Mouse (Mus musculus): ENCODE measurements around the gene Abhd14b.

The Abhd14b gene

GRCm38 (mm10) chr9:106429221-106430014 lies 17.8 kb upstream of the Abhd14b start, which contains the start of gene Rpl29:
Gene Rpl29, plus strand, starts transcription at chr9:106429454.
- peak; percentile 96 for DNase-seq (ENCODE audit: low read depth, low spot score)

- DNase-seq (ENCODE audit: low read depth, low spot score) = no peak
These were observed 17.3 kb upstream of the Abhd14b start for GRCm38 (mm10) chr9:106430015-106430264.

- DNase-seq (ENCODE audit: low read depth, low spot score) = no peak
These were observed 13.9 kb upstream of the Abhd14b start for GRCm38 (mm10) chr9:106433389-106433788.

- no peak for DNase-seq (ENCODE audit: low read depth, low spot score)
These were observed 10.7 kb upstream of the Abhd14b start for GRCm38 (mm10) chr9:106436566-106436965.

GRCm38 (mm10) chr9:106442680-106443079 lies 4.6 kb upstream of the Abhd14b start:
- no peak for DNase-seq (ENCODE audit: low read depth, low spot score)

- DNase-seq (ENCODE audit: low read depth, low spot score) = no peak
These were observed 2.4 kb upstream of the Abhd14b start for GRCm38 (mm10) chr9:106444836-106445235.

GRCm38 (mm10) chr9:106447951-106448350 lies 692 bp downstream of the Abhd14b start:
- no peak for DNase-seq (ENCODE audit: low read depth, low spot score)

- DNase-seq (ENCODE audit: low read depth, low spot score) = peak; percentile 76
These were observed 1.3 kb downstream of the Abhd14b start for GRCm38 (mm10) chr9:106448498-106449031.

- no peak for DNase-seq (ENCODE audit: low read depth, low spot score)
These were observed 2.7 kb downstream of the Abhd14b start for GRCm38 (mm10) chr9:106449947-106450346.

- DNase-seq (ENCODE audit: low read depth, low spot score) = no peak
These were observed 3.4 kb downstream of the Abhd14b start for GRCm38 (mm10) chr9:106450661-106451060.

GRCm38 (mm10) chr9:106451298-106451697 lies 4.0 kb downstream of the Abhd14b start:
- DNase-seq (ENCODE audit: low read depth, low spot score) = no peak

GRCm38 (mm10) chr9:106451899-106452298 lies 4.6 kb downstream of the Abhd14b start:
- no peak for DNase-seq (ENCODE audit: low read depth, low spot score)

GRCm38 (mm10) chr9:106452351-106452750 lies 5.1 kb downstream of the Abhd14b start:
- DNase-seq (ENCODE audit: low read depth, low spot score) = no peak

GRCm38 (mm10) chr9:106452821-106453220 lies 5.6 kb downstream of the Abhd14b start:
- no peak for DNase-seq (ENCODE audit: low read depth, low spot score)

- peak; percentile 70 for DNase-seq (ENCODE audit: low read depth, low spot score)
These were observed 6.2 kb downstream of the Abhd14b start, which contains the start of gene Pcbp4 for GRCm38 (mm10) chr9:106453271-106454070. Gene Pcbp4, plus strand, starts transcription at chr9:106453291.

GRCm38 (mm10) chr9:106454071-106454761 lies 7.0 kb downstream of the Abhd14b start:
- no peak for DNase-seq (ENCODE audit: low read depth, low spot score)

GRCm38 (mm10) chr9:106454888-106455681 lies 7.8 kb downstream of the Abhd14b start:
- no peak for DNase-seq (ENCODE audit: low read depth, low spot score)

GRCm38 (mm10) chr9:106456325-106457162 lies 9.3 kb downstream of the Abhd14b start:
- DNase-seq (ENCODE audit: low read depth, low spot score) = no peak

GRCm38 (mm10) chr9:106457163-106457559 lies 9.9 kb downstream of the Abhd14b start:
- no peak for DNase-seq (ENCODE audit: low read depth, low spot score)

GRCm38 (mm10) chr9:106457920-106458319 lies 10.7 kb downstream of the Abhd14b start:
- DNase-seq (ENCODE audit: low read depth, low spot score) = no peak
